Mouse (Mus musculus) forebrain, embryonic 11.5 days (tissue): Measurements from ENCODE around the gene Zfp810. TPM values are rescaled to one million over a fixed set of nuclear protein-coding genes. Genes with fewer than 3 reads are reported as not detected.

Source experiments
- ATAC-seq: fragments of 200-750 bp; cut with Nextera tagmentation; replicated peaks from 2 replicates; pipeline ENCODE4 v1.8.0; 2017; ENCODE audit warnings: moderate TSS enrichment; ENCODE audit not compliant: low FRiP score
- DNase-seq: peaks from one replicate; pipeline ENCODE4 v3.0.0-alpha.2; 2017; ENCODE audit warnings: low spot score
- H3K27ac ChIP-seq: fragments of 300-500 bp; sonication (generic); 2 replicates; pipeline ENCODE4 v1.5.1; 2014; ENCODE audit warnings: low read depth, low read length
- H3K27me3 ChIP-seq: fragments of 300-500 bp; sonication (generic); 2 replicates; pipeline ENCODE4 v1.6.1; 2014; ENCODE audit warnings: mild to moderate bottlenecking, low read length, mixed read lengths; ENCODE audit not compliant: control insufficient read depth, insufficient read depth
- H3K36me3 ChIP-seq: fragments of 300-500 bp; sonication (generic); 2 replicates; pipeline ENCODE4 v1.6.1; 2014; ENCODE audit warnings: mild to moderate bottlenecking, low read length, moderate library complexity, mixed read lengths; ENCODE audit not compliant: control insufficient read depth, insufficient read depth
- H3K4me1 ChIP-seq: fragments of 300-500 bp; sonication (generic); replicated peaks from 2 replicates; pipeline ENCODE4 v1.6.1; 2014; ENCODE audit warnings: low read length, mixed read lengths; ENCODE audit not compliant: control insufficient read depth, insufficient read depth
- H3K4me2 ChIP-seq: fragments of 300-500 bp; sonication (generic); 2 replicates; pipeline ENCODE4 v1.6.1; 2014; ENCODE audit warnings: low read depth, mild to moderate bottlenecking, low read length, moderate library complexity, mixed read lengths; ENCODE audit not compliant: severe bottlenecking
- H3K4me3 ChIP-seq: fragments of 300-500 bp; sonication (generic); 2 replicates; pipeline ENCODE4 v1.5.1; 2014; ENCODE audit warnings: low read depth, low read length
- H3K9ac ChIP-seq: fragments of 300-500 bp; sonication (generic); 2 replicates; pipeline ENCODE4 v1.6.1; 2014; ENCODE audit warnings: low read length
- H3K9me3 ChIP-seq: fragments of 300-500 bp; sonication (generic); 2 replicates; pipeline ENCODE4 v1.6.1; 2016; ENCODE audit warnings: low read length, mixed read lengths; ENCODE audit not compliant: control insufficient read depth
- WGBS: fragments of 180-500 bp; shearing (Covaris S2); extraction: QIAGEN DNeasy Blood & Tissue Kit; methylation state at CpG from one replicate; pipeline ENCODE4 v1.1.7; 2014; 5-methylcytosine and 5-hydroxymethylcytosine counted together
- polyA plus RNA-seq: library from polyadenylated mRNA; unstranded; fragments of >200 nt; fragmentation: Nextera tagmentation; extraction: Ambion mirVana; gene quantifications from 2 replicates; pipeline ENCODE4 v1.2.1, GENCODE M21; 2014

Gene Zfp810
- 30.2 and 33.4 TPM in 2 replicates for polyA plus RNA-seq

DNA sequence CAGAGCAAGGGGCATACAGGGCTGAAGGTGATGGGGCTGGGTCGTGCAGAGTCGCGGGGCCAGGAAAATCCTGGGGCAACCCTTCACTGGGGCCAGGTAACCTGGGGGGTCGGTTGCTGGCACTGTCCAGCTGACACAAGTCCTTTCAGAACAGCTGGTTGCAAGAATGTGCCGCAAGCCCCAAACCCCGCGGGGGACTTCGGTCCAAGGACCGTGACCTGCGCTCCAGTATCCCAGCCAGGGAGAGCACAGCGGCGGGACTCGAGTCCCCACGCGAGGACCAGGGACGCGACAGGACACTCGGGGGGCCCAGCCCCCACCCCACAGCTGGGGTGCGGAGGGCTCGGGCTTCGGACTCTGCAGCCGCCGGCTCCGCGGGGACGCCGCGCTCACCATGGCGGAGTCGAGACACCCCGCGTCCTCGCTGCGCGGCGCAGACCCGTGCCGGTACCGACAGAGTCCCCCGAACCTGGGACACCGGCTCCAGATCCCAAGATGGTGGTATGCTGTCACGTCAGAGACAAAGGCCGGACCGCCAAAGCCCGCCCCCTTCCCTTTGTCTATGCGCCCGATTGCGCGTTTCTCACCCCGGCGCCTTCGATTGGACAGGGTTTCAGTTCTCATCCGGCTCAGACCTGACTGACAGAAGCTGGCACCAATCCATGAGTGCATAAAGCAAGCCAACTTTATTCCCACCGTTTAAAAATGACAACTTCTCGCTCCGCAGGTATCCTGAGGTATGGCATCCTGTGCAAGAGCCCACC is at the start of gene Zfp810:
Zfp810 (minus strand) TSS at position 493 of the 764 bp plus-strand sequence.
- Histone ChIP-seq H3K27ac (peak within 1 kb of the TSS; percentile 70; the same call in 1 of the 2 replicates), H3K4me3 (peak within 1 kb of the TSS; percentile 93), H3K4me1 (peaks cover 7% of the 10 kb centered on the region; the same call in 1 of the 2 replicates), H3K9me3 (peaks cover 4% of the 10 kb centered on the region), H3K27me3 (no peaks in the 10 kb centered on the region), H3K4me2 (peak within 1 kb of the TSS; percentile 87), H3K36me3 (peaks cover 8% of the 10 kb centered on the region), H3K9ac (peak within 1 kb of the TSS; percentile 99)
- WGBS, result under 1% methylated on average over 56 of the region's 56 CpGs
- ATAC-seq, result peak; percentile 99
- peak; percentile 97 for DNase-seq

GRCm38 (mm10) chr9:22355919-22356318 is 48.5 kb upstream of the Zfp810 start:
- DNase-seq (no peak), ATAC-seq (no peak)
- H3K27me3 ChIP-seq, result no peaks in the 10 kb centered on the region
- no peak overlapping the region for H3K4me2 ChIP-seq
- no peaks in the 10 kb centered on the region for H3K4me1 ChIP-seq
- WGBS, result 93% methylated on average over 3 of the region's 3 CpGs
- H3K9me3 ChIP-seq, result no peaks in the 10 kb centered on the region
- no peak overlapping the region for H3K9ac ChIP-seq
- H3K4me3 ChIP-seq, result no peak overlapping the region
- peaks cover 14% of the 10 kb centered on the region; the same call in 1 of the 2 replicates for H3K36me3 ChIP-seq
- no peak overlapping the region for H3K27ac ChIP-seq

DNA sequence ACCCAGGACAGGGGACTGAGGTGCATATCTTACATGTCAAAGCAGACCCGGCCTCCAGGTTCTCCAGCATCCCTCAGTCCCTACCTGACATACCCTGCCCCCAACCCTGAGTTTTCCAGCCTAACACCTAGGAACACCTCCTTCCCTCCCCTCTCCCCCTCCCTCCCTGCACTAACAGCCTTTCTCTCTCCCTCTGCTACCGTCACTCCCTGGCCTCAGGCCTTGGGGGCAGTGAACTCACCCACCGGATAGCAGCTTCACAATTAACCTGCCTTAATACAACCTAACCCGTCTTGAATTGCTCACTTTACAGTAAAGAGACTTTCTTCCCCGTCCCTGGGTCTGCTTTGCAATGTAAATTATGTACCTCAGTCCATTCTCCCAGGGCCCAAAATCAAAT is 46.5 kb upstream of the Zfp810 start:
- H3K4me1 ChIP-seq, result no peaks in the 10 kb centered on the region
- ATAC-seq (no peak), DNase-seq (no peak)
- no peaks in the 10 kb centered on the region for H3K27me3 ChIP-seq
- no peak overlapping the region for H3K4me2 ChIP-seq
- WGBS, result 81% methylated on average over 5 of the region's 5 CpGs
- peaks cover 11% of the 10 kb centered on the region; the same call in 1 of the 2 replicates for H3K36me3 ChIP-seq
- H3K27ac ChIP-seq, result no peak overlapping the region
- H3K9me3 ChIP-seq, result no peaks in the 10 kb centered on the region
- no peak overlapping the region for H3K4me3 ChIP-seq
- H3K9ac ChIP-seq, result no peak overlapping the region

DNA sequence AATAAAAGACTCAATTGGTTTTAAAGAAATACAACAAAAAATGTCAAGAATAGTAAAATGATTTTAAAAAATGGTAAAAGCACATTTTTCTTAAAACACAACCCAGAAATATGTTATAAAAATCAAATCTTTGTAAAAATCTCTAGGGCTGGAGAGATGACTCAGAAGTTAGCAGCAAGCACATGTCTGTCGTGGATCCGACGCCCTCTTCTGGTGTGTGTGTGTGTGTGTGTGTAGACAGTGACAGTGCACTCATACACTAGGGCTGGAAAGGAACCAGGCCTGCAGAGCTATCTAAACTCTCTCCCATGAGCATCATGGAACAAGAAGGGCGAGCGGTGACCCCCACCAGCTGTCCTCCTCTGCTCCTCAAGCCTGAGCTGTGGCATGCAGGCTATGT is 46.0 kb upstream of the Zfp810 start:
- ATAC-seq (no peak), DNase-seq (no peak)
- no peaks in the 10 kb centered on the region for H3K4me1 ChIP-seq
- no peaks in the 10 kb centered on the region for H3K27me3 ChIP-seq
- no peaks in the 10 kb centered on the region for H3K9me3 ChIP-seq
- H3K4me3 ChIP-seq, result no peak overlapping the region
- H3K36me3 ChIP-seq, result peaks cover 11% of the 10 kb centered on the region; the same call in 1 of the 2 replicates
- H3K4me2 ChIP-seq, result no peak overlapping the region
- H3K9ac ChIP-seq, result no peak overlapping the region
- 92% methylated on average over 5 of the region's 5 CpGs for WGBS
- H3K27ac ChIP-seq, result no peak overlapping the region

GRCm38 (mm10) chr9:22340331-22340730 is 32.9 kb upstream of the Zfp810 start:
- no peak overlapping the region for H3K4me3 ChIP-seq
- no peak overlapping the region for H3K9ac ChIP-seq
- H3K36me3 ChIP-seq, result peaks cover 20% of the 10 kb centered on the region
- H3K4me1 ChIP-seq, result no peaks in the 10 kb centered on the region
- H3K27ac ChIP-seq, result no peak overlapping the region
- ATAC-seq (no peak), DNase-seq (no peak)
- no peaks in the 10 kb centered on the region for H3K9me3 ChIP-seq
- H3K4me2 ChIP-seq, result no peak overlapping the region
- WGBS, result 96% methylated on average over 1 of the region's 1 CpGs
- no peaks in the 10 kb centered on the region for H3K27me3 ChIP-seq

GRCm38 (mm10) chr9:22337217-22337616 is 29.8 kb upstream of the Zfp810 start:
- DNase-seq (no peak), ATAC-seq (no peak)
- H3K36me3 ChIP-seq, result peaks cover 23% of the 10 kb centered on the region
- whole genome bisulfite sequencing, result 100% methylated on average over 2 of the region's 2 CpGs
- no peaks in the 10 kb centered on the region for H3K4me1 ChIP-seq
- H3K4me2 ChIP-seq, result no peak overlapping the region
- H3K9me3 ChIP-seq, result no peaks in the 10 kb centered on the region
- no peaks in the 10 kb centered on the region for H3K27me3 ChIP-seq
- H3K4me3 ChIP-seq, result no peak overlapping the region
- no peak overlapping the region for H3K9ac ChIP-seq
- H3K27ac ChIP-seq, result no peak overlapping the region

- H3K27ac ChIP-seq, result no peak overlapping the region
- H3K27me3 ChIP-seq, result no peaks in the 10 kb centered on the region
- no peaks in the 10 kb centered on the region; the same call in 1 of the 2 replicates for H3K36me3 ChIP-seq
- peak overlapping the region; percentile 39 for H3K4me3 ChIP-seq
- H3K9me3 ChIP-seq, result no peaks in the 10 kb centered on the region
- peak; percentile 95 for ATAC-seq
- H3K4me2 ChIP-seq, result peak overlapping the region; percentile 82
- H3K9ac ChIP-seq, result peak overlapping the region; percentile 54
- DNase-seq, result peak; percentile 91
- H3K4me1 ChIP-seq, result peaks cover 5% of the 10 kb centered on the region
- under 1% methylated on average over 32 of the region's 32 CpGs for WGBS
Measured at GRCm38 (mm10) chr9:22327475-22328387, 20.3 kb upstream of the Zfp810 start.

- WGBS, result 17% methylated on average over 9 of the region's 9 CpGs
- peaks cover 5% of the 10 kb centered on the region for H3K4me1 ChIP-seq
- DNase-seq (no peak), ATAC-seq (no peak)
- H3K4me2 ChIP-seq, result peak overlapping the region; percentile 82
- no peaks in the 10 kb centered on the region for H3K36me3 ChIP-seq
- H3K9ac ChIP-seq, result peak overlapping the region; percentile 54
- no peaks in the 10 kb centered on the region for H3K9me3 ChIP-seq
- peak overlapping the region; percentile 39 for H3K4me3 ChIP-seq
- H3K27me3 ChIP-seq, result no peaks in the 10 kb centered on the region
- no peak overlapping the region for H3K27ac ChIP-seq
Measured at GRCm38 (mm10) chr9:22327099-22327474, 19.6 kb upstream of the Zfp810 start.
